Mouse (Mus musculus) intestine, embryonic 15.5 days (tissue): ENCODE results near the gene Cbfa2t3. TPM values are rescaled to one million over a fixed set of nuclear protein-coding genes. Genes with fewer than 3 reads are reported as not detected.

Experiments
- ATAC-seq: fragments of 200-750 bp; cut with Nextera tagmentation; 2 replicates; pipeline ENCODE4 v1.8.0; 2017; ENCODE audit warnings: moderate TSS enrichment, moderate library complexity
- H3K27ac ChIP-seq: fragments of 300-500 bp; sonication (generic); 2 replicates; pipeline ENCODE4 v1.5.1; 2015; ENCODE audit warnings: mild to moderate bottlenecking, inconsistent platforms
- H3K27me3 ChIP-seq: fragments of 300-500 bp; sonication (generic); replicated peaks from 2 replicates; pipeline ENCODE4 v1.6.1; 2015; ENCODE audit warnings: inconsistent platforms
- H3K36me3 ChIP-seq: fragments of 300-500 bp; sonication (generic); 2 replicates; pipeline ENCODE4 v1.6.1; 2015; ENCODE audit warnings: inconsistent platforms
- H3K4me1 ChIP-seq: fragments of 300-500 bp; sonication (generic); replicated peaks from 2 replicates; pipeline ENCODE4 v1.6.1; 2015; ENCODE audit warnings: inconsistent platforms
- H3K4me2 ChIP-seq: fragments of 300-500 bp; sonication (generic); replicated peaks from 2 replicates; pipeline ENCODE4 v1.6.1; 2015; ENCODE audit warnings: mild to moderate bottlenecking, inconsistent platforms
- H3K4me3 ChIP-seq: fragments of 300-500 bp; sonication (generic); replicated peaks from 2 replicates; pipeline ENCODE4 v1.5.1; 2015; ENCODE audit warnings: inconsistent platforms
- H3K9ac ChIP-seq: fragments of 300-500 bp; sonication (generic); 2 replicates; pipeline ENCODE4 v1.6.1; 2015; ENCODE audit warnings: inconsistent platforms
- H3K9me3 ChIP-seq: fragments of 300-500 bp; sonication (generic); 2 replicates; pipeline ENCODE4 v1.6.1; 2016; ENCODE audit warnings: inconsistent platforms
- WGBS: fragments of 180-500 bp; shearing (Covaris S2); methylation state at CpG from one replicate; pipeline ENCODE4 v1.1.7; 2015; 5-methylcytosine and 5-hydroxymethylcytosine counted together
- polyA plus RNA-seq: library from polyadenylated mRNA; unstranded; fragments of >200 nt; fragmentation: Nextera tagmentation; extraction: Ambion mirVana; gene quantifications from 2 replicates; pipeline ENCODE4 v1.2.1, GENCODE M21; 2015

Cbfa2t3 gene
- polyA plus RNA-seq, 1 experiment from 2014 or later = 4.6 TPM

- H3K4me1 ChIP-seq = 0 out of 2 replicates have a peak, but pooled peaks cover 3% of the 10 kb centered on the region
- WGBS = 77% methylated on average over 3 of the region's 3 CpGs
- H3K4me2 ChIP-seq = no peak overlapping the region
- no peak overlapping the region for H3K9ac ChIP-seq
- 0 out of 2 replicates have a peak, but pooled peaks cover 2% of the 10 kb centered on the region for H3K27me3 ChIP-seq
- no peak for ATAC-seq
- H3K27ac ChIP-seq = no peak overlapping the region
- no peaks in the 10 kb centered on the region for H3K36me3 ChIP-seq
- no peak overlapping the region for H3K4me3 ChIP-seq
- no peaks in the 10 kb centered on the region for H3K9me3 ChIP-seq
Observed at GRCm38 (mm10) chr8:122735110-122735509, 36.2 kb upstream of the Cbfa2t3 start.

- H3K36me3 ChIP-seq = no peaks in the 10 kb centered on the region
- 26% methylated on average over 3 of the region's 3 CpGs for WGBS
- no peaks in the 10 kb centered on the region for H3K9me3 ChIP-seq
- no peak overlapping the region for H3K27ac ChIP-seq
- H3K4me2 ChIP-seq = no peak overlapping the region
- ATAC-seq = no peak
- H3K27me3 ChIP-seq = peaks cover 3% of the 10 kb centered on the region; the same call in 1 of the 2 replicates
- no peaks in the 10 kb centered on the region for H3K4me1 ChIP-seq
- H3K9ac ChIP-seq = no peak overlapping the region
- H3K4me3 ChIP-seq = no peak overlapping the region
Observed at GRCm38 (mm10) chr8:122728630-122729029, 29.7 kb upstream of the Cbfa2t3 start.

- Histone ChIP-seq H3K4me1 (no peaks in the 10 kb centered on the region), H3K27ac (no peak overlapping the region), H3K9me3 (no peaks in the 10 kb centered on the region), H3K9ac (no peak overlapping the region), H3K27me3 (peaks cover 3% of the 10 kb centered on the region; the same call in 1 of the 2 replicates), H3K4me2 (no peak overlapping the region), H3K4me3 (no peak overlapping the region), H3K36me3 (no peaks in the 10 kb centered on the region)
- no peak for ATAC-seq
- WGBS = 53% methylated on average over 5 of the region's 5 CpGs
Observed at GRCm38 (mm10) chr8:122727412-122727811, 28.5 kb upstream of the Cbfa2t3 start.

GRCm38 (mm10) chr8:122726789-122727188 is 27.9 kb upstream of the Cbfa2t3 start:
- Histone ChIP-seq H3K36me3 (no peaks in the 10 kb centered on the region), H3K27me3 (peaks cover 3% of the 10 kb centered on the region; the same call in 1 of the 2 replicates), H3K9ac (no peak overlapping the region), H3K4me1 (no peaks in the 10 kb centered on the region), H3K9me3 (no peaks in the 10 kb centered on the region), H3K27ac (no peak overlapping the region), H3K4me3 (no peak overlapping the region), H3K4me2 (no peak overlapping the region)
- ATAC-seq = peak; percentile 58; the same call in 1 of the 2 replicates
- WGBS = 55% methylated on average over 2 of the region's 2 CpGs

GRCm38 (mm10) chr8:122725187-122725586 is 26.3 kb upstream of the Cbfa2t3 start:
- H3K4me1 ChIP-seq = 0 out of 2 replicates have a peak, but pooled peaks cover under 1% of the 10 kb centered on the region
- H3K9ac ChIP-seq = no peak overlapping the region
- no peak overlapping the region for H3K4me3 ChIP-seq
- H3K4me2 ChIP-seq = no peak overlapping the region
- no peaks in the 10 kb centered on the region for H3K36me3 ChIP-seq
- peaks cover 18% of the 10 kb centered on the region for H3K27me3 ChIP-seq
- H3K27ac ChIP-seq = no peak overlapping the region
- no peak for ATAC-seq
- no peaks in the 10 kb centered on the region for H3K9me3 ChIP-seq
- 88% methylated on average over 6 of the region's 6 CpGs for WGBS

- Histone ChIP-seq H3K4me1 (0 out of 2 replicates have a peak, but pooled peaks cover 7% of the 10 kb centered on the region), H3K4me2 (peak overlapping the region; percentile 35; the same call in 1 of the 2 replicates), H3K36me3 (no peaks in the 10 kb centered on the region), H3K9ac (no peak overlapping the region), H3K4me3 (no peak overlapping the region), H3K27me3 (peaks cover 27% of the 10 kb centered on the region), H3K27ac (no peak overlapping the region), H3K9me3 (no peaks in the 10 kb centered on the region)
- 66% methylated on average over 14 of the region's 14 CpGs for WGBS
- 0 out of 2 replicates have a peak, but pooled peaks have one; percentile 21 for ATAC-seq
Observed at GRCm38 (mm10) chr8:122720811-122721640, 22.1 kb upstream of the Cbfa2t3 start.

- no peak overlapping the region for H3K27ac ChIP-seq
- H3K9ac ChIP-seq = no peak overlapping the region
Observed at GRCm38 (mm10) chr8:122720070-122720729, 21.3 kb upstream of the Cbfa2t3 start.

GRCm38 (mm10) chr8:122719500-122720065 is 20.7 kb upstream of the Cbfa2t3 start:
- Histone ChIP-seq H3K4me2 (peak overlapping the region; percentile 35; the same call in 1 of the 2 replicates), H3K36me3 (no peaks in the 10 kb centered on the region), H3K9me3 (no peaks in the 10 kb centered on the region), H3K4me3 (no peak overlapping the region), H3K4me1 (0 out of 2 replicates have a peak, but pooled peaks cover 7% of the 10 kb centered on the region), H3K27me3 (peaks cover 29% of the 10 kb centered on the region), H3K9ac (no peak overlapping the region), H3K27ac (no peak overlapping the region)
- ATAC-seq = peak; percentile 69
- WGBS = 23% methylated on average over 7 of the region's 7 CpGs

More at GRCm38 (mm10) chr8:122720070-122720729, 21.3 kb upstream of the Cbfa2t3 start:
- Histone ChIP-seq H3K36me3 (no peaks in the 10 kb centered on the region), H3K27me3 (peaks cover 28% of the 10 kb centered on the region), H3K4me2 (peak overlapping the region; percentile 35), H3K4me1 (0 out of 2 replicates have a peak, but pooled peaks cover 7% of the 10 kb centered on the region), H3K4me3 (no peak overlapping the region), H3K9me3 (no peaks in the 10 kb centered on the region)
- peak; percentile 75 for ATAC-seq
- 9% methylated on average over 25 of the region's 25 CpGs for WGBS

- no peaks in the 10 kb centered on the region for H3K9me3 ChIP-seq
- H3K4me2 ChIP-seq = no peak overlapping the region
- H3K27me3 ChIP-seq = peaks cover 29% of the 10 kb centered on the region
- no peak overlapping the region for H3K27ac ChIP-seq
- 66% methylated on average over 14 of the region's 14 CpGs for WGBS
- 0 out of 2 replicates have a peak, but pooled peaks cover 7% of the 10 kb centered on the region for H3K4me1 ChIP-seq
- H3K9ac ChIP-seq = no peak overlapping the region
- ATAC-seq = no peak
- H3K4me3 ChIP-seq = no peak overlapping the region
- H3K36me3 ChIP-seq = no peaks in the 10 kb centered on the region
Observed at GRCm38 (mm10) chr8:122718711-122719499, 20.0 kb upstream of the Cbfa2t3 start.

- H3K27me3 ChIP-seq = peaks cover 29% of the 10 kb centered on the region
- no peaks in the 10 kb centered on the region for H3K36me3 ChIP-seq
- H3K4me2 ChIP-seq = no peak overlapping the region
- H3K4me3 ChIP-seq = no peak overlapping the region
- H3K9me3 ChIP-seq = no peaks in the 10 kb centered on the region
- 0 out of 2 replicates have a peak, but pooled peaks cover 7% of the 10 kb centered on the region for H3K4me1 ChIP-seq
- WGBS = 80% methylated on average over 10 of the region's 10 CpGs
- no peak overlapping the region for H3K27ac ChIP-seq
- no peak overlapping the region for H3K9ac ChIP-seq
- ATAC-seq = no peak
Observed at GRCm38 (mm10) chr8:122717869-122718509, 19.1 kb upstream of the Cbfa2t3 start.

- Histone ChIP-seq H3K4me2 (no peak overlapping the region), H3K27ac (no peak overlapping the region), H3K4me1 (0 out of 2 replicates have a peak, but pooled peaks cover 7% of the 10 kb centered on the region), H3K36me3 (no peaks in the 10 kb centered on the region), H3K9ac (no peak overlapping the region), H3K4me3 (no peak overlapping the region), H3K27me3 (peaks cover 27% of the 10 kb centered on the region), H3K9me3 (no peaks in the 10 kb centered on the region)
- 82% methylated on average over 8 of the region's 8 CpGs for WGBS
- ATAC-seq = no peak
Observed at GRCm38 (mm10) chr8:122716566-122716965, 17.7 kb upstream of the Cbfa2t3 start.
